Mouse (Mus musculus) limb, embryonic 13.5 days (tissue): ENCODE measurements around the gene Abca12. TPM values are rescaled to one million over a fixed set of nuclear protein-coding genes. Genes with fewer than 3 reads are reported as not detected.

ENCODE experiments used
- ATAC-seq: fragments of 200-750 bp; cut with Nextera tagmentation; 2 replicates; pipeline ENCODE4 v1.8.0; 2017; ENCODE audit warnings: low read depth, moderate number of reproducible peaks, moderate TSS enrichment; ENCODE audit not compliant: low FRiP score
- H3K27ac ChIP-seq: fragments of 300-500 bp; sonication (generic); 2 replicates; pipeline ENCODE4 v1.5.1; 2015; ENCODE audit warnings: inconsistent platforms, mild to moderate bottlenecking, moderate library complexity
- H3K27me3 ChIP-seq: fragments of 300-500 bp; sonication (generic); 2 replicates; pipeline ENCODE4 v1.6.1; 2015; ENCODE audit warnings: mild to moderate bottlenecking, inconsistent platforms
- H3K36me3 ChIP-seq: fragments of 300-500 bp; sonication (generic); 2 replicates; pipeline ENCODE4 v1.6.1; 2015; ENCODE audit warnings: inconsistent platforms, mild to moderate bottlenecking, moderate library complexity
- H3K4me1 ChIP-seq: fragments of 300-500 bp; sonication (generic); 2 replicates; pipeline ENCODE4 v1.6.1; 2015; ENCODE audit warnings: inconsistent platforms
- H3K4me2 ChIP-seq: fragments of 300-500 bp; sonication (generic); replicated peaks from 2 replicates; pipeline ENCODE4 v1.6.1; 2015; ENCODE audit warnings: inconsistent platforms, mild to moderate bottlenecking, moderate library complexity
- H3K4me3 ChIP-seq: fragments of 300-500 bp; sonication (generic); 2 replicates; pipeline ENCODE4 v1.5.1; 2015; ENCODE audit warnings: moderate library complexity, mild to moderate bottlenecking, inconsistent platforms
- H3K9ac ChIP-seq: fragments of 300-500 bp; sonication (generic); 2 replicates; pipeline ENCODE4 v1.6.1; 2015; ENCODE audit warnings: mild to moderate bottlenecking, inconsistent platforms
- H3K9me3 ChIP-seq: fragments of 300-500 bp; sonication (generic); 2 replicates; pipeline ENCODE4 v1.6.1; 2016; ENCODE audit warnings: inconsistent platforms
- WGBS: fragments of 180-500 bp; shearing (Covaris S2); methylation state at CpG from one replicate; pipeline ENCODE4 v1.1.7; 2015; 5-methylcytosine and 5-hydroxymethylcytosine counted together
- polyA plus RNA-seq: library from polyadenylated mRNA; unstranded; fragments of >200 nt; fragmentation: Nextera tagmentation; extraction: Ambion mirVana; gene quantifications from 2 replicates; pipeline ENCODE4 v1.2.1, GENCODE M21; 2015

Abca12 gene
- polyA plus RNA-seq, result 0.26 and 0.36 TPM in 2 replicates

DNA sequence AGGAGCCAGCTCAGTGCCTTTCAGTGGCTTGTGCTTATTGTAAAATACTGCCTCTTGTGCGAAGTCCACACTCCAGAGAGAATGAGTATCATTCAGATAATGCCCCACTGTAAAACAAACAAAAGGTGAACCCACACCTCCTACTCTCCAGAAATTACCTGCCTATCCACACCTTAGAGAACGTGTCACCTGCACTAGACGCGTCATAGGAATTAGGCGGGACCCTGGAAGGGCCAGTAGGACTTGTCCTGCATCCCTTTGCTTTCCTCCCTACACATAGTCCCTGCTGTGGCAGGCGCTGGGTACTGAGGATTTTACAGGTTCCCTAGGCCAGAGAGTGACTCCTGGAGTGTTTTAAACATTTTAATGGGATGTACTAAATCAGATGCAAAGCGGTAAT lies at the start of gene Abca12:
Abca12 (minus strand) TSS at position 101 of the 400 bp plus-strand sequence.
- Histone ChIP-seq H3K27me3 (no peaks in the 10 kb centered on the region), H3K27ac (no peak within 1 kb of the TSS), H3K4me3 (no peak within 1 kb of the TSS), H3K9ac (no peak within 1 kb of the TSS), H3K4me2 (no peak within 1 kb of the TSS), H3K4me1 (no peaks in the 10 kb centered on the region), H3K9me3 (no peaks in the 10 kb centered on the region), H3K36me3 (no peaks in the 10 kb centered on the region)
- 74% methylated on average over 7 of the region's 7 CpGs for WGBS
- ATAC-seq, result no peak

DNA sequence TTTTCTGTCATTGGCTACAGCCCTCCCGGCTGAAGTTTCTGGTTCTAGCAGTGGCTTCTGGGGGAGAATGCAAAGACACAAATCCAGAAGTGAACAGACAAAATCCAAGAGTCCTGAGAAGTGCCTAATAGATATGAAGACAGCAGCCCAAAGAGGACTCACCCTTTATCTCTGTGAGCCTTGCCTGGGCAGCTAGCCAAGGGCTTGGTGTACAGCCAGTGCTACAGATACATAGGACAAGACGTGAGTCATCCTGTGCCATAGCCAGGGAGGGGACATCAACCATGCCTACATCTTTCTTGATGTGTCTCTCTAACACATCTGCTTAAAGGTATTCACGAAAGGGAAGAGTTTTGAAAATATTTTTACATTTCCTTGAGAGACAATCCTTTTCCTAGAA lies 43.3 kb upstream of the Abca12 start:
- H3K4me3 ChIP-seq, result no peak overlapping the region
- 86% methylated on average over 3 of the region's 3 CpGs for WGBS
- H3K27ac ChIP-seq, result no peak overlapping the region
- H3K27me3 ChIP-seq, result no peaks in the 10 kb centered on the region
- no peaks in the 10 kb centered on the region for H3K36me3 ChIP-seq
- no peak overlapping the region for H3K9ac ChIP-seq
- H3K9me3 ChIP-seq, result no peaks in the 10 kb centered on the region
- ATAC-seq, result no peak
- no peaks in the 10 kb centered on the region for H3K4me1 ChIP-seq
- no peak overlapping the region for H3K4me2 ChIP-seq

DNA sequence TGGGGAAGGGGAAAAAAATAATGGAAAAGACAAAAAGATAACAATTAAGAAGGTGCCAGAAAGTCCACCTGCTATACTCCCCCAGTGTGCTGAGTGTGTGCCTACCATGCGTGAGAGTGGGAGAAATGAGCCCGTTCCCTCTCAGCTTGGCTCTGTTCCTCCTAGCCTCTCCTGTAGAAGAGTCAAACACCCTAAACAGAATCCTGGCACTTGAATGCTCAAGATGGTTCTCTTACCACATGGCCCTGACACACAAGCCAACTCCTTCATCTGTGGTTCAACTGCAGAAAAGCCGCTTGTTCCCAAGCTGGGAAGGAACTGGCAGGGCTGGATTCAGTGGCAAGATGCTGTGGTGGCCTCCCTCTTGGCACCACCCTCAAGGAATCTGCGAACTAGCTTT lies 32.7 kb upstream of the Abca12 start:
- H3K4me2 ChIP-seq, result no peak overlapping the region
- no peak for ATAC-seq
- no peak overlapping the region for H3K4me3 ChIP-seq
- 0 out of 2 replicates have a peak, but pooled peaks cover 3% of the 10 kb centered on the region for H3K4me1 ChIP-seq
- H3K9me3 ChIP-seq, result no peaks in the 10 kb centered on the region
- H3K36me3 ChIP-seq, result no peaks in the 10 kb centered on the region
- H3K27me3 ChIP-seq, result no peaks in the 10 kb centered on the region
- no peak overlapping the region for H3K9ac ChIP-seq
- WGBS, result 86% methylated on average over 4 of the region's 4 CpGs
- H3K27ac ChIP-seq, result no peak overlapping the region

DNA sequence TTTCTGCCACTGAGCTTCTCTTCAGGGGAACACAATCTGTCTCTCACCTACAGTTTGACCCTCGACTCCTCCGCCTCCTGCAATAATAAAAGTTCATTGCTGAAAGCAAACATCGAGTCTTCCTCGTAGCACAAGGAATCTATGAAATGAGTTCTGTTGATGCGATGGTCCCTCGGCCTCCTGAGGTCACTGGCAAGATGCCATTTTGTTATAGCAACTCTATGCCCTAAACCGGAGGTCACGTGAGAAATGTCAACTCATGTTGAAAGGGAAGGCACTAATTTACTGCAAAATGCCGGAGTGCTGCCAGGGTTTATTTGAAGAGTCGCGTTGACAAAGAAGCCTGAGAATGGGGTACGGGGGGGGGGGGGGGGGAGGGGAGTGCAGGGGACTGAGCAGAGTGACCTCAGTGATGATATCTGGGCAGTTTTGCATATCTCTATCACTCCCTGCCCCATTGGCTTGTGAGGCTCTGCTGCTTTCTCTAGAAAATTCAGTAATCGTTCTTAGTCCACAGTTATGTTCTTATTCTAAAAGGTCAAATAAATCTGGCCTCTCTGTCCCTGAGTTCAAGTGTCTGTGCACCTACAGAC lies 7.1 kb upstream of the Abca12 start:
- Histone ChIP-seq H3K4me1 (no peaks in the 10 kb centered on the region), H3K27me3 (no peaks in the 10 kb centered on the region), H3K9ac (no peak overlapping the region), H3K36me3 (no peaks in the 10 kb centered on the region), H3K27ac (no peak overlapping the region), H3K4me3 (no peak overlapping the region), H3K4me2 (no peak overlapping the region), H3K9me3 (no peaks in the 10 kb centered on the region)
- ATAC-seq, result no peak
- WGBS, result 60% methylated on average over 12 of the region's 13 CpGs

DNA sequence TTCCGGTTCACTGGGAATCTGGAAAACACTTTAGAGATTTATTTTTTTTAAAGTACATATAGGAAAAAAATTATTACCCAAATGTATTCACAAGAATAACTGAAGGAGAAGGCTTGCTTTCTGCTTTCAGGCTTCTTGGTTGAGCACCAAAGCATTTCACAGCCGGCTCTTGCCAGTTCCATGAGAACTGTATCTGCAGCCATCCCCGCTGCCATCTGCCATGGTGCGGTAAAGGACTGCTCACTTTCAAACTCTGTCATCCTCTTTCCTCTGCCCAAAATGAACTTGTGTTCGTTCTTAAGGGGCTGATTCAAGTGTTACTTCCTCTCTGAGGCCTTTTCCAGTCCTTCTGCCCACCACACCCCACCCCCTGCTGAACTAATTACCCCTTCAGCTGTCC lies 3.8 kb upstream of the Abca12 start:
- Histone ChIP-seq H3K27ac (no peak overlapping the region), H3K4me3 (no peak overlapping the region), H3K9me3 (no peaks in the 10 kb centered on the region), H3K4me2 (no peak overlapping the region), H3K27me3 (no peaks in the 10 kb centered on the region), H3K4me1 (no peaks in the 10 kb centered on the region), H3K9ac (no peak overlapping the region), H3K36me3 (no peaks in the 10 kb centered on the region)
- 84% methylated on average over 5 of the region's 5 CpGs for WGBS
- no peak for ATAC-seq

DNA sequence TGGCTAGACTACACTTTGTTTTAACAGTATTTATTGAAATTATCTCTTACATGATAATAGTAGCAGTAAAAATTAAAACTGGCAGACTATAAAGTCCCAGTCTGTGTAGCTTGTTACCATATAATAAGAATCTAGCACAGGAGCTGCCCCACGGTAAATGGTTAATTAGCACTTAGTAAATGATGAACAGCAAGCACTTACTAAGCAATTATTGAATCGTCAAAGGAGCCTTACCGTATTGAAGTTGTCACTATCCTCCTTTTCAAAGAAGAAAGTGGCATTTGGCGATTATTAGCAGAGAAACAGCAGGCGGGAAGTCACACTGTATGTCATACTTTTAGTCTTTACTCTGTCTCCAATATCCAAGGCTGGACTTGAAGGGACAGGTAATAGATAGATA lies 3.2 kb upstream of the Abca12 start:
- no peaks in the 10 kb centered on the region for H3K36me3 ChIP-seq
- H3K9ac ChIP-seq, result no peak overlapping the region
- no peaks in the 10 kb centered on the region for H3K27me3 ChIP-seq
- H3K27ac ChIP-seq, result no peak overlapping the region
- no peaks in the 10 kb centered on the region for H3K9me3 ChIP-seq
- ATAC-seq, result no peak
- H3K4me3 ChIP-seq, result no peak overlapping the region
- 63% methylated on average over 5 of the region's 5 CpGs for WGBS
- no peaks in the 10 kb centered on the region for H3K4me1 ChIP-seq
- H3K4me2 ChIP-seq, result no peak overlapping the region

DNA sequence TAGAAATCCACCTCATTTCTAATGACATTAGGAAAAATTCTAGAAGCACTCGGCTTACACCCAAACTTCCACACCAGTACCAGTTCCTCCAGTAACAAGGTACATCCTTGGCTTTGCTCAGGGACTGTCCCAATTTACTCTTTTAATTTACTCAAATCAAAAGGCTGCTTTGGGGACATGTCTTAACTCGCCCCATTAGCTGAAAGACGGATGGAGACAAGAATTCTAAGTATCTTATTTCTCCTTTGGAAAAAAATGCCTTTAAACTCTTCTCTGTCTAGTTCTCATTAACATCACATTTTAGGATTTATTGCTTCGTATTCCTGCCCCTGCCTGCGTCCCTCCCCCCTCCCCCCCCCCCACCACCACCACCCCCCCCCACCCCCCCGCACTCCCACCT lies 626 bp downstream of the Abca12 start:
- Histone ChIP-seq H3K4me2 (no peak overlapping the region), H3K36me3 (no peaks in the 10 kb centered on the region), H3K4me3 (no peak overlapping the region), H3K27me3 (no peaks in the 10 kb centered on the region), H3K9me3 (no peaks in the 10 kb centered on the region), H3K9ac (no peak overlapping the region), H3K4me1 (no peaks in the 10 kb centered on the region), H3K27ac (no peak overlapping the region)
- 59% methylated on average over 5 of the region's 6 CpGs for WGBS
- ATAC-seq, result no peak

DNA sequence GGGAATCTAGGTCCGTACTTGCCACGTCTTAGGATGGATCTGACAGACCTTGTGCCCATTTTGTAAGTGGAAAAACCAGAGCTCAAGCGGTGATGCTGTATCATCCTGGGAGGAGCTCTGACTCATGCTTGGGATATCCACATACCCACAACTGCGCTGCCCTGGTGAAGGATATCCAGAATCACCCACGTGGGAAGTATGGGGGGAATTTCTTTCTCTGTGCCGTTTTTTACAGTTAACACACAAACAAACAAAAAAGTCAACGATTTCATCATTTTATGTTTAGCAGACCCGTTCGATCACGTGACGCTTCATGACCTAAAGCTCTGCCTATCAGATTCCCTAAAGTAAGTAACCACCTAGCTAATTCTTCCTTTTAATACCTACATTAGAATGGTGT lies 1.6 kb downstream of the Abca12 start:
- no peaks in the 10 kb centered on the region for H3K27me3 ChIP-seq
- H3K4me1 ChIP-seq, result no peaks in the 10 kb centered on the region
- no peak overlapping the region for H3K9ac ChIP-seq
- no peaks in the 10 kb centered on the region for H3K9me3 ChIP-seq
- WGBS, result 89% methylated on average over 11 of the region's 11 CpGs
- ATAC-seq, result no peak
- no peak overlapping the region for H3K27ac ChIP-seq
- no peak overlapping the region for H3K4me3 ChIP-seq
- H3K4me2 ChIP-seq, result no peak overlapping the region
- H3K36me3 ChIP-seq, result no peaks in the 10 kb centered on the region

DNA sequence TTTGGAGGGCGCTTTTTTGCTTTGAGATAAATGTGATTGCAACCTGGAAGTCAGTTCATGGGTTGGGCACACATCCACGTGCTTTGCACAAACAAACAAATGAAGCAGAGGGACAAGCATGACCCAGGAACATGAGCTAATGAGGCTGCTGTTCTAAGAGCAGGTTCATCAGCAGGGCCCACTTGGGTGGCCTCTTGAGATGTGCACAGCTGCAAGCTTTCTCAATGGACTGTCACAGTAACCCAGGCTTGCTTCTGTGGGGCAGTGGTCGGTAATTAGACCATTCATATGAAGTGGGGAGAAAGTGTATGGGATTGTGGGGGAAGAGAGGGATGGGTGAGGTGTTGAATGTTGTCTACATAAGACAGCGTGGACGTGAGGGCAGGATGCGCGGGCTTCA lies 7.0 kb downstream of the Abca12 start:
- no peak overlapping the region for H3K4me2 ChIP-seq
- no peak overlapping the region for H3K4me3 ChIP-seq
- no peak overlapping the region for H3K27ac ChIP-seq
- H3K36me3 ChIP-seq, result no peaks in the 10 kb centered on the region
- 81% methylated on average over 7 of the region's 7 CpGs for WGBS
- H3K9me3 ChIP-seq, result no peaks in the 10 kb centered on the region
- ATAC-seq, result no peak
- H3K9ac ChIP-seq, result no peak overlapping the region
- no peaks in the 10 kb centered on the region for H3K27me3 ChIP-seq
- H3K4me1 ChIP-seq, result no peaks in the 10 kb centered on the region

DNA sequence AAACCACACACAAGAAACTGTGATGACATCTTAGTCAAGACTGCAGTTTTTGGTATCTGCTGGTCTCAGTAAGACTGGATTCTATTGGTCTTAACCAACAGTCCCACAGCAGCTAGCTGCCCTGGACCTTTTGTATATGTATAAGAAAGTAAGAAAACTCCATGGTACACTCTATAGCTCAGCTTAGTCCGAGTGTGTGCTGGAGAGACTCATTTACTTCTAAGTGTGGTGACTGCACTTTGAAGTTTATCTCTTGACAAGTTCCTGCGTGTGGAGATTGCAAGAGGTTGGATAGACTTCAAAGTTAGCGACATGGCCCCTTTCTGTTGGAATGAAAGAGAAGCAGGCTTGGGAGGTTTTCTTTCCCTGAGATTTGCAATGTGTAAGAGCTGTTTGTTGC lies 17.1 kb downstream of the Abca12 start:
- Histone ChIP-seq H3K4me1 (peaks cover 3% of the 10 kb centered on the region; the same call in 1 of the 2 replicates), H3K9ac (no peak overlapping the region), H3K27me3 (no peaks in the 10 kb centered on the region), H3K36me3 (no peaks in the 10 kb centered on the region), H3K9me3 (no peaks in the 10 kb centered on the region), H3K4me2 (no peak overlapping the region), H3K27ac (no peak overlapping the region), H3K4me3 (no peak overlapping the region)
- WGBS, result 40% methylated on average over 3 of the region's 3 CpGs
- ATAC-seq, result no peak

DNA sequence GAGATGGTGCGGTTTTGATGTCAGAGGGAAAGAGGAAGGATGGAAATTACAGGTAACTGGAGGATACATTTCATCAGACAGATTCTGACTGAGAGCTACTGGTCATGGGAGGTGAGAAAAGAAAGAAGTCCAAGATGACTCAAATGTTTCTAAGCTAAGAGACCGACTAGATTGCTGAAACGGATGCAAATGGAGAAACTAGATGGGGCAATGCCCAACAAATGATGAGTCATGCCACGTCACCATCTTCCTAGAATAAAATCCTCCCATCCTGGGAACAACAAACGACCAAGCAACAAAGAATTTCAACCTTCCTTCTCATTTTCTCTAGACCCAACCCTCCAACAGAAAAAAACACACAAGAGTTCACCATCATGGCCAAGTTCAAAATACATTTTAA lies 18.6 kb downstream of the Abca12 start:
- H3K9me3 ChIP-seq, result no peaks in the 10 kb centered on the region

DNA sequence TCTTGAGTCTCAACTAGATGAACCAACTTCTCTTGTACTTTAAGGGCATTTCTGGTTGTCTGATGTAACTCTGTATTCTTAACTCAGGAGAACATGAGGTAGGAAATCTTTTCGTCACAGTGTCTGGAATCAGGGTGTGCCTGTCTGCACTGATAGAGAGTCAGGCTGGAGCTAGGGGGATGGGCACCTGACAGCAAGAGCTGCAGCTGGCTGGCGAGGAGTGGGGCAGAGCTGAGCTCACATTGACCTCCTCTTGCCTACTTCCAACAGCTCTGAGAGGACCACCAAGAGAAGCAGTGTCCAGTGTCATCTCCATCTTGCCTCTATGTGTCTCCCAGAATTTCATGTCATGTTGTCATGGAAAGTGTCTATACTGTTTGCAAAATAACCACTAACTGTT lies 20.5 kb downstream of the Abca12 start:
- 73% methylated on average over 2 of the region's 2 CpGs for WGBS
- ATAC-seq, result no peak
- no peak overlapping the region for H3K4me2 ChIP-seq
- no peak overlapping the region for H3K9ac ChIP-seq
- H3K27ac ChIP-seq, result no peak overlapping the region
- H3K4me3 ChIP-seq, result no peak overlapping the region
- H3K9me3 ChIP-seq, result no peaks in the 10 kb centered on the region
- H3K36me3 ChIP-seq, result no peaks in the 10 kb centered on the region
- no peaks in the 10 kb centered on the region for H3K4me1 ChIP-seq
- no peaks in the 10 kb centered on the region for H3K27me3 ChIP-seq

More for the DNA sequence above, 18.6 kb downstream of the Abca12 start:
- no peaks in the 10 kb centered on the region for H3K27me3 ChIP-seq
- no peaks in the 10 kb centered on the region for H3K36me3 ChIP-seq
- H3K9ac ChIP-seq, result no peak overlapping the region
- ATAC-seq, result no peak
- H3K4me3 ChIP-seq, result no peak overlapping the region
- H3K4me2 ChIP-seq, result no peak overlapping the region
- no peak overlapping the region for H3K27ac ChIP-seq
- peaks cover 3% of the 10 kb centered on the region; the same call in 1 of the 2 replicates for H3K4me1 ChIP-seq
- WGBS, result 84% methylated on average over 5 of the region's 5 CpGs

DNA sequence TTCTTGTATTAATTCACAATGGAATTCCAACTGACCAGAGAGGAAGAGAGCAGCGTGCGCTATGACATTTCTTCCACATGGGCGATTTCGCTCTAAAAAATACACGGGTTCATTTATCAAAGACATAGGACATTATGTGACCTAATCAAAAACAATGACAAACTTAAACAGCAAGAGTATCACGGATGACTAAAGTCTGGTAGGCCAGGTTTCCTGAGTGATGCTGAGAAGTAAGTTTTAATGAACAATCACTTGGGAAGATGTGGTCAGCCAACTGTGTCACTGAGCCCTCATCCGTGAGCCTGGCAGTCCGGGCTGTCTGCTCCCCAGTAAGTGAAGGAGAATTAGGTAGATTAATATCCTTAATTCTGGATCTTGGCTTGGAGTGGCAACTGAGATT lies 21.2 kb downstream of the Abca12 start:
- no peak overlapping the region for H3K4me3 ChIP-seq
- 91% methylated on average over 8 of the region's 8 CpGs for WGBS
- H3K4me1 ChIP-seq, result no peaks in the 10 kb centered on the region
- H3K27ac ChIP-seq, result no peak overlapping the region
- no peak for ATAC-seq
- H3K36me3 ChIP-seq, result no peaks in the 10 kb centered on the region
- no peaks in the 10 kb centered on the region for H3K27me3 ChIP-seq
- H3K4me2 ChIP-seq, result no peak overlapping the region
- no peak overlapping the region for H3K9ac ChIP-seq
- no peaks in the 10 kb centered on the region for H3K9me3 ChIP-seq
